Mouse (Mus musculus): ENCODE results near the gene Sfrp4. TPM values are rescaled to one million over a fixed set of nuclear protein-coding genes. Genes with fewer than 3 reads are reported as not detected.
A peak's percentile ranks its signal among the peaks of the same experiment; 100 is the strongest.
"Not testable (repeated sequence)": the region's sequence is repeated elsewhere in the genome, so short reads cannot be mapped to it uniquely, and the experiment has no call there.

Sfrp4 gene
- total RNA-seq (2021): 1 to 10 TPM; 1.3 to 1.6 TPM

- intact Hi-C loops (cut with DNase I): loop anchor here (5.0 kb wide), 1 partner anchor 255 kb away; no protein-coding TSS in a partner anchor
These were observed at the start of gene Sfrp4 for GRCm38 (mm10) chr13:19622573-19623227. Sfrp4 (plus strand) TSS chr13:19623104.

GRCm38 (mm10) chr13:19574723-19575122, 48.2 kb upstream of the Sfrp4 start:
- DNase-seq; intact Hi-C loops (cut with DNase I): not testable (repeated sequence)

More at GRCm38 (mm10) chr13:19622573-19623227, at the start of gene Sfrp4:
- DNase-seq: peak; percentile 43

GRCm38 (mm10) chr13:19575947-19576346, 47.0 kb upstream of the Sfrp4 start:
- intact Hi-C loops (cut with DNase I): no loop called here

GRCm38 (mm10) chr13:19590996-19591759, 31.7 kb upstream of the Sfrp4 start:
- no peak for DNase-seq
- intact Hi-C loops (cut with DNase I): no loop called here

More at GRCm38 (mm10) chr13:19575947-19576346, 47.0 kb upstream of the Sfrp4 start:
- no peak for DNase-seq

- intact Hi-C loops (cut with DNase I): no loop called here
These were observed 27.8 kb upstream of the Sfrp4 start for GRCm38 (mm10) chr13:19595141-19595540.

GRCm38 (mm10) chr13:19599242-19599641, 23.7 kb upstream of the Sfrp4 start:
- no peak for DNase-seq
- intact Hi-C loops (cut with DNase I): no loop called here

More at GRCm38 (mm10) chr13:19595141-19595540, 27.8 kb upstream of the Sfrp4 start:
- DNase-seq: no peak

- DNase-seq: no peak
- intact Hi-C loops (cut with DNase I): no loop called here
These were observed 20.4 kb upstream of the Sfrp4 start for GRCm38 (mm10) chr13:19602531-19602930.

- intact Hi-C loops (cut with DNase I): no loop called here
These were observed 19.2 kb upstream of the Sfrp4 start for GRCm38 (mm10) chr13:19603719-19604118.

GRCm38 (mm10) chr13:19604916-19605315, 18.0 kb upstream of the Sfrp4 start:
- DNase-seq: no peak
- intact Hi-C loops (cut with DNase I): no loop called here

More at GRCm38 (mm10) chr13:19603719-19604118, 19.2 kb upstream of the Sfrp4 start:
- no peak for DNase-seq

- no peak for DNase-seq
- intact Hi-C loops (cut with DNase I): no loop called here
These were observed 14.8 kb upstream of the Sfrp4 start for GRCm38 (mm10) chr13:19608120-19608519.

GRCm38 (mm10) chr13:19612348-19612747, 10.6 kb upstream of the Sfrp4 start:
- peak; percentile 10 for DNase-seq
- intact Hi-C loops (cut with DNase I): no loop called here

GRCm38 (mm10) chr13:19612963-19613362, 9.9 kb upstream of the Sfrp4 start:
- no peak for DNase-seq
- intact Hi-C loops (cut with DNase I): no loop called here

GRCm38 (mm10) chr13:19613426-19613825, 9.5 kb upstream of the Sfrp4 start:
- intact Hi-C loops (cut with DNase I): no loop called here
- no peak for DNase-seq

GRCm38 (mm10) chr13:19614311-19614710, 8.6 kb upstream of the Sfrp4 start:
- no peak for DNase-seq
- intact Hi-C loops (cut with DNase I): no loop called here

GRCm38 (mm10) chr13:19618081-19618480, 4.8 kb upstream of the Sfrp4 start:
- intact Hi-C loops (cut with DNase I): no loop called here
- no peak for DNase-seq

- no peak for DNase-seq
- intact Hi-C loops (cut with DNase I): no loop called here
These were observed 4.1 kb upstream of the Sfrp4 start for GRCm38 (mm10) chr13:19618841-19619215.

- intact Hi-C loops (cut with DNase I): no loop called here
- DNase-seq: peak; percentile 83
These were observed 3.5 kb upstream of the Sfrp4 start, which contains the start of gene Epdr1 for GRCm38 (mm10) chr13:19619216-19619927. Epdr1 (minus strand) TSS chr13:19619927.

GRCm38 (mm10) chr13:19623228-19623905, 463 bp downstream of the Sfrp4 start:
- intact Hi-C loops (cut with DNase I): loop anchor here (5.0 kb wide), 1 partner anchor 256 kb away; no protein-coding TSS in a partner anchor
- peak; percentile 9 for DNase-seq

- DNase-seq: no peak
- intact Hi-C loops (cut with DNase I): loop anchor here (5.0 kb wide), 1 partner anchor 257 kb away; no protein-coding TSS in a partner anchor
These were observed 1.9 kb downstream of the Sfrp4 start for GRCm38 (mm10) chr13:19624632-19625320.

GRCm38 (mm10) chr13:19626473-19626872, 3.6 kb downstream of the Sfrp4 start:
- intact Hi-C loops (cut with DNase I): no loop called here
- no peak for DNase-seq

Measured in left cerebral cortex, postnatal 4 days (tissue).